Mouse (Mus musculus): ENCODE measurements around the gene Men1.
A peak's percentile ranks its signal among the peaks of the same experiment; 100 is the strongest.

Men1 gene

DNA sequence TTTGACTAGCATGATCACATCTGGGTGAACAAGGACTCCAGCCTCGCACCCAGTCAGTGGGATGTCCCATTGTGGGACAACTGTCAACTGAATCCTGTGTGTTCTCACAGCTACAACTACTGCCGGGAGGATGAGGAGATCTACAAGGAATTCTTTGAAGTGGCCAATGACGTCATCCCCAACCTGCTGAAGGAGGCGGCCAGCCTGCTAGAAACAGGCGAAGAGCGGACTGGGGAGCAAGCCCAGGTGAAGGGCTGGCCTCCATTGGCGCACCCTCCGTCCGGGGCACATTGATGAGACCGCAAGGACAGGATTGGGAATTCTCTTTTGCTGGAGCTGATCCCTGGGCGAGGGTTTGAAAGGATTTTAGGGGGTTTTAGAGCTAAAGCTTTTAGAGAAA, 3.9 kb downstream of the Men1 start:
- DNase-seq (ENCODE audit: low spot score in 2 of 2) = no peak

DNA sequence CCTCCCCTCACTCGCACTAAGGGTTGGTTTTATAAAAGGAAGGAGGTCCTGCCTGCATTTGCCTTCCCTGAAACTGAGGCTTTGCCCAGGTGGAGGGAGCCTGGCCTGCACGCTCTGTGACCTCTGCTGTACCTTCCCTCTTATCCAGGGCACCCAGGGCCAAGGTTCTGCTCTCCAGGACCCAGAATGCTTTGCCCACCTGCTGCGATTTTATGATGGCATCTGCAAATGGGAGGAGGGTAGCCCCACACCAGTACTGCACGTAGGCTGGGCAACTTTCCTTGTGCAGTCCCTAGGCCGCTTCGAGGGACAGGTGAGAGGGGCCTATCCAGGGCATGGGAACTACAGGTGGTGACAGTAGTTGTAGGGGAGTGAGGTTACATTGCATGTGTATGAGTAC, 4.4 kb downstream of the Men1 start:
- DNase-seq (ENCODE audit: low spot score in 2 of 2) = no peak

DNA sequence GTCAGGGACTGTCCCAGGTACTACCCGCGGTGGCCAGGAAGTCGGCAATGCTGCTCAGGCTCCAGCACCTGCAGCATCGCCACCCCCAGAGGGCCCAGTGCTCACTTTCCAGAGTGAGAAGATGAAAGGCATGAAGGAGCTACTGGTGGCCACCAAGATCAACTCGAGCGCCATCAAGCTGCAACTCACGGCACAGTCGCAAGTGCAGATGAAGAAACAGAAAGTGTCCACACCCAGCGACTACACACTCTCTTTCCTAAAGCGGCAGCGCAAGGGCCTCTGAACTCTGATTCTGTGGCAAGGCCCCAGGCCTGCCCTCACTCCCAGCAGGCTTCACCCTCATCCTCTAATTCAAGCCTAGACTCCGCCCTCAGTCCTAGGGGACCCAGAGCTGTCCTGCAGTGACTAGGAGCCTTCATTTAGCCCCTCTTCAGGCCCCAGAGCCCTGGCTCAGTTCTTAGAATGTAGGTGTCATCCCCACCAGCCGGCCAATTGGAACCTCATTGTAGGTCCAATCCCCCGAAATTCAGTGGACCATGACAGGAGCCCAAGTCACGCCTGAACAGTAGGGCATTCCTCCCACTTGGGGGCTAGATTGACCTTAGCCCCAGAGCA, 5.2 kb downstream of the Men1 start:
- DNase-seq (ENCODE audit: low spot score in 2 of 2) = no peak

DNA sequence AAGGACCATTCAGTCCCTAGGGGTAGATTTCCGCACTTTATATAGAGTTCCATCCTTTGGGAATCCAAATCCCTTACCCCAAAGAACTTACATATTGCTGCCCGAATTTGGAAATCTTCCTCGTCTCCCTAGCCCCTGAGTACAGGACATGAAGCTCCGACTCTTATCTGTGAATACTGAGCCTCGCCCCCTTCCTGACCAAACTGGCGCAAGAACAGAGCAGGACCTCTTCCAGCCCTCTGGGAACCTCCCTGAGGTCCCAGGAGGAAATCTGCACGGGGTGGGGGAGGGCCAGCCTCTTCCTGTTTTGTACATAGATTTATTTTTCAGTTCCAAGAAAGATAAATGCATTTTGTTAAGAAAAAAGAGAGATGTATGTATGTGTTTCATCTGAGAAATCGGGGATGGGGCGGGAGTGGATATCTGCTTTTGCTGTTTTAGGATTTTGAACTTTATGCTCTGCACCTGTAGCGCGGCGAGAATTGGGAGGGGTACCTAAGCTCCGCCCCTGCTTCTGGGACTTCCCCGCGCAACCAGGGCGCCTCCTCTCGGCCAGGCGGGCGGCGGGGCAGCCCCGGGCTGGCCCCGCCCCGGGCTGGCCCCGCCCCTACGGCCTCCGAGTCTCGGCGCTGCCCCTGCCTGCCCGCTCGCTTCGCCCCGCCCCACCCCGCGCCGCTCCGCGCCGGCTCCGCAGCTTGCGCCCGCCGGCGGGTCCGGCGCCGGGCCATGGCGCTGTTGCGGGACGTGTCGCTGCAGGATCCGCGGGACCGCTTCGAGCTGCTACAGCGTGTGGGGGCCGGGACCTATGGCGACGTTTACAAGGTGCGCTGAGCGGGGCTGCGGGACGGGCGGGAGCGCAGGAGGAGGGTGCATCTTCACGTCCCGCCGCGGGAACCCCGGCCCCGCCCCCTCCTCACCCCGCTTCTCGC, 6.0 kb downstream of the Men1 start, which contains the start of gene Map4k2:
Gene Map4k2 (plus strand): TSS at position 612 of the 929 bp plus-strand sequence.
- peak in 1 of 2 experiments; percentile 55 for DNase-seq (ENCODE audit: low spot score in 2 of 2)

DNA sequence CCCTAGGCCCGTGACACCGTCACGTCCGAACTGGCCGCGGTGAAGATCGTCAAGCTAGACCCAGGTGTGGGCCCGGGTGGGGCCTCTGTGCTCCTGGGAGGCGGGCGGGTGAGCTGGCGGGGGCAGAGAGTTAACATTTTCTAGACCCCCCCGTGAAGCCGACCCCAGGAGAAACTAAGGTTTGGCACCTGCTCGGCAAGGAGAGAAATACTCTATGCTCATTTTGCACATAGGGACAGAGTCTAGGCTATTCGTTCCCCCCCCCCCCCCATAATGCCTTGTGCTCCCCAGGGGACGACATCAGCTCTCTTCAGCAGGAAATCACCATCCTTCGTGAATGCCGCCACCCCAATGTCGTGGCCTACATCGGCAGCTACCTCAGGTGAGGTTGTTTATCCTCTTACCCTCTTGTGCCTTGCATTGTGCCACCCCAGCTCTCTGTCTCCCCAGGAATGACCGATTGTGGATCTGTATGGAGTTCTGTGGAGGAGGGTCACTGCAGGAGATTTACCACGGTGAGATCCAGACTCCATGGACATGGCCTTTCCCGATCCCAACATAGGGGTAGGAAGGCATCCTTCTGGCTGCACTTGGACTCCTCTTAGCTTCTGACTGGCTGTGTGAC, 6.8 kb downstream of the Men1 start:
- no peak for DNase-seq (ENCODE audit: low spot score in 2 of 2)

DNA sequence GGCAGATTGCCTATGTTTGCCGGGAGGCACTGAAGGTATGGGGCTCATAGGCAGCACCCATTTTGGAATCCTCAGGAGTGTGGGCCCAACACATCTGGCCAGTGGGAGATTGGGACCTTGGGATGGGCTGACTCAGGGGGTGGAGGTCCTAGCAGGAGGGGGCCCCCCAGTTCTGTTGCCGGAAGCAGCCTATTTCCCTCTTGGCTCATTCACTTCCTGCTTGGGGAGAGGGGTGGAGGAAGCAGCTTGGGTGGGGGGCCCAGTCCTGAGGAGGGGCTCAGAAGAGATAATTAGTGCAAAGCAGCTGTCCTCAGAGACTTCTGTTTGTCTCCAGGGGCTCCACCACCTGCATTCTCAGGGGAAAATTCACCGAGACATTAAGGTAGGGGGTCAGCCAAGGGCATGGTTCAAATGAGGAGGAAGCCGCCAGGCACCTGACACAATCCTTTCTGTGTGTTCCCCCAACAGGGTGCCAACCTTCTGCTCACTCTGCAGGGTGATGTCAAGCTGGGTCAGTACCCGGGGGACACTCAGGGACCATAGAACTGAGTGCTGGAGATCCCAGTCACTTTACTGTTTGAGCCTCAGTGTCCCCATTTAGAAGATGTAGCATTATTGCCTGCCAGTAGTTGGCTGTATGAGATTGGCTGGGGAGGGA, 7.6 kb downstream of the Men1 start:
- DNase-seq (ENCODE audit: low spot score in 2 of 2) = no peak

DNA sequence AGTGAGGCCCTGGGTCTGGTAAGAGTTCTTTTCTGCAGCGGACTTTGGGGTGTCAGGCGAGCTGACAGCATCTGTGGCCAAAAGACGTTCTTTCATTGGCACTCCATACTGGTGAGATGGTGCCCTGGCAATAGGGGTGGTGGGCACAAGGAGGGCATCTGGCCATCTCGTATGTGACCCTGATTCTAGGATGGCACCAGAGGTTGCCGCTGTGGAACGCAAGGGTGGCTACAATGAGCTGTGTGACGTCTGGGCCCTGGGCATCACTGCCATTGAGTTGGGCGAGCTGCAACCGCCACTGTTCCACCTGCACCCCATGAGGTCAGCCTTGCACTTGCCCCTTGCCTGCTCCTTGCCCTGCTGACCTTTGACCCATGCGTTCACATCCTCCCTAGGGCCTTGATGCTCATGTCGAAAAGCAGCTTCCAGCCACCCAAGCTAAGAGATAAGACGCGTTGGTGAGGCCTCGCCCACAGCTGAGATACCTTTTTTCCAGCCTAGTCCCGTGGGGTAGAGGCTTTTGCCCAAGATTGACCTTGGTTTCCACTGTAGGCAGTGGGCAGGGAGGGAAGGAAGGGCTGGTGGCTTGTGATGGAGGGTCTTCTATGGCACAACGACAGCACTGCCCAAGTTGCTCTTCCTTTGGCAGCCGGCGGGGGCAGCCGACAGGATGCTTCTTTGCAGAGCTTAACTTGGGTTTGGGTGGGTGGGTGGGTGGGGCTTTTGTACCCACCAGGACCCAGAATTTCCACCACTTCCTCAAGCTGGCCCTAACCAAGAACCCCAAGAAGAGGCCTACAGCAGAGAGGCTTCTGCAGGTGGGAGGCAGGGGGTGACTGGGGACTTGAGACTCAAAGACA, 8.5 kb downstream of the Men1 start:
- no peak for DNase-seq (ENCODE audit: low spot score in 2 of 2)

DNA sequence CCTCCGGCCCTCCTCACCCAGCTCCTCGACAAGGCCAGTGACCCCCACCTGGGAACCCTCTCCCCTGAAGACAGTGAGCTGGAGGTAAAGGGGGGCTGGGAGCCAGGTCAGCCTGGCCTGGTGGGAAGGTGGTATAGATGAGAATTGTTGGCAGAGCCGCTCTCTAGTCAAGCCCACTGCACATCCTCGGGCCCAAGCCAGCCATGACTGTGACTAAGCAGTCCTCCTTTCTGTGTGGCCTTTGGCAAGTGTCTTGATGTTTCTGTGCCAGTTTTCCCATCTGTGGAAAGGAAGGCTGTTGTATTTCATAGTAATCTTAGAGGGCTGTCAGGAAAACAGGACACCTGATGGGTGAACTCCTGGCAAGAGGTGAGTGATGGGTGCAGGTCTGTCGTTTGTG, 9.2 kb downstream of the Men1 start:
- no peak for DNase-seq (ENCODE audit: low spot score in 2 of 2)

DNA sequence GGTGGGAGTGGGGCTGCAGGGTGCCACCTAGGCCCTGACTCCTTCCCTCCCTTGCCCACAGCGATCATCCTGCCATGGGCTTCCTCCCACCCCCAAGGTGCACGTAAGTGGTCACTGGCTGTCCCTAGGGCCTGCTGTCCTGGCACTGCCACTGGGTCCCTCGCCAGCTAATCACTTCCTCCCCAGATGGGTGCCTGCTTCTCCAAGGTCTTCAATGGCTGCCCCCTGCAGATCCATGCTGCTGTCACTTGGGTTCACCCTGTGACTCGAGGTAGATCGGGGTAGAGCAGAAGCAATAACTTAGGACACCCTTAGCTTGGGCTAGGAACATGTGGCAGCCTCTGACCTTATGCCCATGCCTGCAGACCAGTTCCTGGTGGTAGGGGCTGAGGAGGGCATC, 11.2 kb downstream of the Men1 start:
- no peak for DNase-seq (ENCODE audit: low spot score in 2 of 2)

DNA sequence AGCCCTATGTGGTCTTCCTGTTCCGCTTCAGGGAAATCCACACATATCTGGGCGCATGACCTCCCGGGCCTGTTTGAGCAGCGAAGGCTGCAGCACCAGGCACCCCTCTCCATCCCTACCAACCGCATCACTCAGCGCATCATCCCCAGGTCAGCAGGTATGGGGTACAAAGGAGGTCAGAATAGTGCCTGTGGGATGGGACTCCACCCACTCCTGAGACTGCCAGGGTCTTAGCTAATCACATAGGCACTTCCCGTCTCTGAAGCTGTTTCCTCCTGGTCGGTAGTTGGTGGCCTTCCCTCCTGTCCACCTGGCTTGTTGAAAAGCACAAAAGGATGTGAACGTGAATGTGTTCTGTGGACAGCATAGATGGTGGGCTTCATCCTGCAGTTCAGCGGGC, 11.9 kb downstream of the Men1 start:
- DNase-seq (ENCODE audit: low spot score in 2 of 2) = no peak

DNA sequence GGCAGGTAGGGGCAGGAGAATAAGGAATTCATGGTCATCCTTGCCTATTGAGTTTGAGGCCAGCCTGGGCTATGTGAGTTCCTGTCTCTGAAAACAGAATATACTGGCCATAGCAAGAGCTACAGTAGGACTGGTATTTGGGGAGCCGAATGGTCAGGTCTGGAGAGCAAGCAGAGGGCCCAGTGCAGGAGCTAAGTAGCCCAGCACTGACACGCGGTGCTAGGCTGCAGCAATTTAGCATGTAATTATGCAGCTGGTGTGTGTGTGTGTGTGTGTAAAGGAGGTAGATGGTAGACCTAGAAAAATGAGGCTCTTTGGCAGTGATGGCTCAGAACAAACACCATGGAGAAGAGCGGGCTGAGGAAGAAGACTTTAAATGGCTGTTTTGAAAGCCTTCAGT, 12.8 kb downstream of the Men1 start:
- no peak for DNase-seq (ENCODE audit: low spot score in 2 of 2)

DNA sequence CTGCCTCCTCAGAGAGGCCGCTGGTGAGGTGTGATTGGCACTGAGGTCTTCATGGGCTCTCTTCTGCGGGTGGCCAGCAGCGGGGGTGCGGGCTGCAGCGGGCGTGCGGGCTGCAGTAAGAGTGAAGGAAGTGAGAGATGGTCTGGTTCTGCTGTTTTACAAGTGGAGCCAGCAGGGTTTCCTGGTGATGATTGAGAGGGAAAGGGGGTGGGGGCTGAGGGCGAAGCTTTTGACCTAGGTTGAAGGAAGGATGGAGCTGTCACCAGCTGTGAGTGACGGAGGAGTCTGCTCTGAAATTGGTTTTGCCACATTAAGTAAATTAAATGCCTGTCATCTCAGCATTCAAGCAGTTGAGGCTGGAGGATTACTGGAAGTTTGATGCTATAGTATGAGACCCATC, 13.9 kb downstream of the Men1 start:
- no peak for DNase-seq (ENCODE audit: low spot score in 2 of 2)

DNA sequence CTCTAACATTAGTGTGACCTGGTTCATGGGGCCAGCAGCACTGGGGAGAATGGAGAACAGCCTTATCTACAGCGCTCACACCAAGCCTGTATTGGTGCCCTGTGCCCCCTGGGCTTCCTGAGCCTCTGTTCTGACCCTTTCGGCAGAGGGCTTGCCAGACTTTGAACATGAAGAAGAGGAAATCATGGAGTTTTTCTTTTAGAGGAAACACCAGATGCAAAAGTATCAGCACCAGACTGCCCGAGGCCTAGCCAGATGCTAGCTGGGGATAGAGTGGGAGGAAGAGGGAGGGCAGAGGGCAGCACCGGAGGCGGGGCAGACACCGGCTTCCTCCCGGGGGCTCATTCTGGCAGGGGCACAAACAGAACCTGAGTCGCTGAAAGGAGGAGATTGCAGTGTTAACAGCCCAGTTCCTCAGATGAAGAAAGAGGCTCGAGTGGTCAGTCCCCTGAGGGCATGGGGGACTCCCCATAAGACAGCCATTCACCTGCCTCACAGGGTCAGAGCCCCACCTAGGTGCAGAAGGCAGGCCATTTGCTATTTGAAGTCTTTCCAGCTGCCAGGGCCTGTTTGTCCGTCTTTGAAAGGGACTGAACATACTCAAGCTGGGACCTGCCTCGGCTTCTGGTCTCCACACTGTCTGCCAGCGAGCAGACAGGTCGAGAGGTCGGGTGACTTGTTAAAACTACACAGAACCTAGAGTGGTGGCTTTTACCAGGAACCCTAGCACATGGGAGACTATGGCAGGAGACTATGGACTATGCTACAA, 14.6 kb downstream of the Men1 start:
- no peak for DNase-seq (ENCODE audit: low spot score in 2 of 2)

DNA sequence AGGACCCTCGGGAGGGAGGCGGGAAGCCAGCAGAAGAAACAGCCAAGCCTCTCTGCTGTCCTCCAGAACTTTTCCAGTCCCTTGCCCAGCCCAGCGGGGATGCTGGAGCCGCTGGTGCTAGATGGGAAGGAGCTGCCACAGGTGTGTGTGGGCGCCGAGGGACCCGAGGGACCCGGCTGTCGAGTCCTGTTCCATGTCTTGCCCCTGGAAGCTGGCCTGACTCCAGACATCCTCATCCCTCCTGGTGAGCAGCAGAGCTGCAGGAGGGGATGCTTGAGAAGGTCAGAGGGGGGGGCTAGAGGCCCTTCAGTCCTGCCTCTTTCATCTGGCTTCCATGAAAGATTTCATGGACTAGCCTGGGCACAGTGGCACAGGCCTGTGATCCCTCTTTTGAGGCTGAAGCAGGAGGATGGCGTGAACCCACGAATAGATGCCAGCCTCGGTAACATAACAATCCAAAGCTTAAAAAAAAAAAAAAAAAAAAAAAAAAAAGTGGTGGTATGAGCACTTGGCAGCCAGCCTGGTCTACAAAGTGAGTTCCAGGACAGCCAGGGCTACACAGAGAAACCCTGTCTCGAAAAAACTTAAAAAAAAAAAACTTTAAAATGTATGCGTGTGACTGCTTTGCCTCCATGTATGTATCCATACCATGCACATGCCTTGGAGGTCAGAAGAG, 16.8 kb downstream of the Men1 start:
- DNase-seq (ENCODE audit: low spot score in 2 of 2) = no peak

DNA sequence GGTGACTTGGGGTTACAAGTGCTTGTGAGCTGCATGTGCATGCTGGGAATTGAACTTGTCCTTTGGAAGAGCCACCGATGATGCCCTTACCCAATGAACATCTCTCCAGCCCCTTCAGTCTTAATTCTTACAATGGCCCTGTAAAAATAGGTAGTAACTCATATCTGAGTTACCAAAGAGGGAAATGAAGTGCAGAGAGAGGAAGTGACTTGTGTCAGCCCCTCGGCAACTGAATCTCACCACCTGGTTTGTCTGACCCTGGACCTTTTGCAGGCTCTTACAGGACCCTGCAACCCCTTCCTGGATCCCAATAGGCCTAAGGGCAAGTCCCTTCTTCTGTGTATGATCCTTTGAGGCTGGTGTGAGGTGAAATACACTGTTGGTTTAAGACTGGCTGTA, 17.3 kb downstream of the Men1 start:
- no peak for DNase-seq (ENCODE audit: low spot score in 2 of 2)

DNA sequence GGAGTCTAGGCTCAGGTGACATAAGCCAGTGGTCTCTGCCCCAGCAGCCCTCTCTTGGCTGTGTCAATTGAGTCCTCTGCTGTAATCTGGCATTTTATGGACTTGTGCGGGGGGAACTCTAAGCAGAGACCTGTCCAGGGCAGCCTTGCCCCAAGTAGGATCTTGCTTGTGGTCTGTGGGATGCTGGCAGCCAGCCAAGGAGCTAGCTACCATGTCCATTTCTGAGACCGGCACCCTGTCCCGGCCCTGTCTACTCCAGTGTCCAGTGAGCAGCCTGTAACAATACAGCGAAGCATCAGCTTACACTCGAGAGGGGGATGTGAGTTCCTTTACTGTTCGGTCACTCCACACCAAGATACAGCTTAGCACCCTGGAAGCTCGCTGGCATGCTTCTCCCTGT, 19.3 kb downstream of the Men1 start:
- DNase-seq (ENCODE audit: low spot score in 2 of 2) = no peak

DNA sequence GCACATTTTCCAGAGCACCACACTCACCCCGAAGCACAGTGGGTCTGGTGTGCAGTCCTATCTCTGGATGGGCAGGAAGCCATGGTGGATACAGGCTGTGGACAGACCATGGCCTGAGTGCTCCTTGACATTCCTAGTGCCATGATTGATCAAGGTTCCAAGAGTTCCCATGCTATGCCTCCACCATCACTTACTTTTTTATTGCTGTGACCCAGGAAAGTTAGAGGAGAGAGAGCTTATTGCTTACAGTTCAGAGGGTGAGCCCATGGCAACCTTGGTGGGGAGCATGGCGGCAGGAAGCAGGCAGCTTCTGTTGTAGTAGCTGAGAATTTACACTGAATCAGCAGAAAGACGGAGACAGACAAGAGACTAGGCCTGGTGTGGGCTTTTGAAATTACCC, 26.5 kb downstream of the Men1 start:
- no peak for DNase-seq (ENCODE audit: low spot score in 2 of 2)

DNA sequence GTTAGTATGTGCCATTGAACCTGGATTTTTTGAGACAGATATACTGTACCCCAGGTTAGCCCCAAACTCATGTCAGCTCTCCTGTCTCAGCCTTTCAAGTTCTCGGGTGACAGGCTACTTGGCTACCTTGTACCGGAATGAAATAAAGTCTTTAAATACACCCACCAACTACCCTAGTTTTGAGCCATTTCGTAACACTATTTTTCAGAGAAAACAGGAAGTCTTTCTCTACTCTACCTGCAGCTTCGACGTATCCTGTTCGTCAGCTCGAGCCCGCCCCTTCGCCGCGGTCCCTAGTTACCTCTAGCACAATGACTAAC, 28.3 kb downstream of the Men1 start:
- DNase-seq (ENCODE audit: low spot score in 2 of 2) = no peak

DNA sequence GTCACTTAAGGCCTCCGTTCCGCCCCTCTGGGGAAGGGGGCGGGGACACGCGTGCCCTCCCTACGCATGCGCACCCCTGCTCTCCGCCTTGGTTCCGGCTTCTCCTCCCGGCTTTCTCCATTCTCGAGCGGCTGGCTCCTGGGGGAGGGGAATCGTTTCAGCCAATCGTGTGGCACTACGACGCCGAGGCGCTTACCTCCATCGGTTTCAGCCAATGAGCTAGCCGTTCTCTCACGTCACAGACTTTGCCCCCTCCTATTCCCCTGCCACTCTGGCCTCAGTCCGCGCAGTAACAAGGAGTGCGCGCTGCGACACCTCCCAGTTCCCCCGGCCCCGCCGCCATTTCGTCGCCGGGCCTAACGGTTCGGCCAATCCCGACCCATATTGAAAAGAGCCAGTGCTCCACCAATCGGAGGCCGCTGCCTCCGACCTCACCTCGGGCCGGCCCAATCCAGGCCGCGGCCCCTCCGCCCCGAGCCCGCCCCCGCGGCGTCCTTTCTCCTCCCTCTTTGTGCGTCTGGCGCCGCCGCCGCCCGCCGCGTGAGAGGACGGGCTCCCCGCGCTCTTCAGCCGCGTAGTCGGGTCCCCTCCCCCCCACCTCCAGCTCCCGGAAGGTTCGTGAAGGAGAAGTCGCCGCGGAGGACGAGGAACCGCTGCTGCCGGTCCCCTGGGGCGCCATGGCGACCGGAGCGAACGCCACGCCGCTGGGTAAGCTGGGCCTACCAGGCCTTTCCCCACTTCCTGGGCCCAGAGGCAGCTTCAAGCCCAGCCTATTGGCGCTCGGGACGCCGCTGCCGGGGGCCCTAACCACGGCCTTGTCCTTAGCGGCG, 28.8 kb downstream of the Men1 start, which contains the start of gene Sf1:
Gene Sf1 (plus strand): TSS at position 280 of the 830 bp plus-strand sequence.
- peak; percentile 100 for DNase-seq (ENCODE audit: low spot score in 2 of 2)

All from frontal cortex, postnatal 14 days (tissue).